Mouse (Mus musculus) ZHBTc4 (cell line): ENCODE results near the gene Gnao1.

ENCODE experiments used
- DNase-seq: peaks from one replicate; pipeline ENCODE4 v3.0.0-alpha.2; 2011; ENCODE audit warnings: low read depth, low spot score

Gene Gnao1

GRCm38 (mm10) chr8:93989739-93990138 is 180.0 kb downstream of the Gnao1 start:
- no peak for DNase-seq

- DNase-seq, result no peak
These were observed 189.2 kb downstream of the Gnao1 start for GRCm38 (mm10) chr8:93998961-93999360.

DNA sequence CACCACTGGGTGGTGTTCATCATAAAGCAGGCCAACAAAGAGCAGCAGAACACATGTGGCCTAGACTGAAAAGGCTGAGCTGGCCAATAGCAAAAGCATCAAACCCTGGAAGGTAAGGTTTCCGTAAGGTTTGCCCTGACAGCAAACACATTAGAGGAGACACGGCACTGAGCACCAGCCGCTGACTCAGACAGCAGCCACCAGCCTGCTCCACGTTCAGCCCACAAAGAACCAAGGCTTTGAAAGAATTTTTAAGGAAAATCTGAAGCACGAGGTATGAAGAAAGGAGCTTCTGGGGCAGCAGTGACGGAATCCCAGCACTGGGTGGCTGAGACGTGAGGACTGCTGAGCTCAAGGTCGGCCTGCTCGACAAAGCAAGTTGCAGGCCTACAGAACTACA is 194.4 kb downstream of the Gnao1 start:
- DNase-seq, result no peak

- no peak for DNase-seq
These were observed 199.6 kb downstream of the Gnao1 start for GRCm38 (mm10) chr8:94009243-94009845.

DNA sequence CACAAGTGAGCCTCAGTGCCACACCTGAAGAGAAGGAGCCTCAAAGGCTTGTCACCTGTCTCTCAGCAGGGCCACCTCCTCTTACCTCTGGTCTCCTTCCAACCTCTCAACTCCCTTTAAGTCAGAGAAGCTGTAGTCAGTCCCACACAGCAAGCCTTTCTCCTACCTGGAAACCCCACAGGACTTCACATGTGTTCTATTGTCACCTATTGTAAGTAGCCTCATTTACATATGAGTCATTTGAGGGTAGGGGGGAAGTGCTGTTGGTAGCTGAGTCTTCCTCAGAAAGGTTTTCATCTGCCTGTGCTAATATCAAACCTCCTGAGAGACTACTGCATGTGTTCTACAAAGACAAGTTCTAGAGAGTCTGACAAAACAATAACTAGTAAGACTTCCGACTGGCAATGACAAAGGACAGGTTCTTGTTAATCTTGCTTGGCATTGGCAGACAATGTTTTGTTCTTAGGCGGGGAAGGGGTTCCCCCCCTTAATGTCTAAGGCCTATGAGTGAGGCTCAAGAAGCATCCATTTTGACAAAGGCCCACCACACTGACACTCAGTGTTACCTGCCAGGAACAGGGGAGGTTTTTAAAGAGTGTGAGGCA is 200.4 kb downstream of the Gnao1 start:
- peak; percentile 40 for DNase-seq

- no peak for DNase-seq
These were observed 201.6 kb downstream of the Gnao1 start for GRCm38 (mm10) chr8:94011076-94012012.

DNA sequence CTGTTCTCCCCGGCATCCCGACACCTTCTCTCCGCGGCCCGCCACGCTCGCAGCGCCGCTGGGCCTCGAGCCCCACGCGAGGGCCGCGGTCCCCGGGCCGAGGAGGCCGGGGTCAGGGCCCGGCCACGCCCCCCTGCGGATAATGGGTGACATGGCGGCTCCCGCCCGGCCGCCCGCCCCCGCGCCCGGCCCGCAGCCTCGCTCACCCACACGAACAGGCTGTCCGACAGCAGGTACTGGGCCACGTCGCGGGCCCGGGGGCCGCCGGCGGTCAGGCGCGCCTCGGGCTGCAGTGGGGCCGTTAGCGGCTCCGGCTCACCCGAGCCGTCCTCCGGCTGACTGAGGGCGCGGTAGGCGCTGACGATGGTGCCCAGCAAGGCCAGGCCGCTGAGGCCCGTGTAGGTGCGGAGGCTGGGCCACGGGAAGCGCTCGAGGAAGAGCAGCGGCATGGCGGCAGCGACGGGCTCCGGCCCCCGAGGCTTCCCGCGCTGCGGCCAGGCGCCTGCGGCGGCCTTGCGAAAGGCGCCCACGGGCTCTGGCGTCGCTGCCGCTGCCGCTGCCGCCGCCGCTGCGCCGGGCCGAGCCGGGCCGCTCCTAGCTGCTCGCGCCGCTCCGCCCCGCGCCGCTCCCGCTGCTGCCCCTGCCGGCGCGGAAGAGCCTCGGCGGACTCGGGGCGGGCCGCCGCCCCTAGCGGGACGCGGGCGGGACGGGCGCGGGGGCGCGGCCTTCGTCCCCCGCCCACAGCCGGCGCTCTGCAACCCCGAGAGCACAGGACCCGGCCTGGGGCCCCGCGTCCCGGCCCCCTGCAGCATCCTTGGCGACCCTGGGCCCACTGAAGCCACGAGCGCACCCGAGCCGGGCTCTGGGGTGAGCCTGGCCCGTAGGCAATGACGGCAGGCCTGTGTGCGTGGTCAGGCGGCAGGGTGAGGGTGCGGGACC is 202.5 kb downstream of the Gnao1 start, which contains the start of gene Amfr:
Gene Amfr, minus strand, starts transcription at position 830 of the 939 bp plus-strand sequence.
- DNase-seq, result peak; percentile 84

GRCm38 (mm10) chr8:94013026-94013612 is 203.4 kb downstream of the Gnao1 start:
- DNase-seq, result no peak
